Mouse (Mus musculus): ENCODE data around the gene Rab11a. TPM values are rescaled to one million over a fixed set of nuclear protein-coding genes. Genes with fewer than 3 reads are reported as not detected.
A peak's percentile ranks its signal among the peaks of the same experiment; 100 is the strongest.

Gene Rab11a
- polyA plus RNA-seq, 1 experiment from 2014 or later = 292 TPM

DNA sequence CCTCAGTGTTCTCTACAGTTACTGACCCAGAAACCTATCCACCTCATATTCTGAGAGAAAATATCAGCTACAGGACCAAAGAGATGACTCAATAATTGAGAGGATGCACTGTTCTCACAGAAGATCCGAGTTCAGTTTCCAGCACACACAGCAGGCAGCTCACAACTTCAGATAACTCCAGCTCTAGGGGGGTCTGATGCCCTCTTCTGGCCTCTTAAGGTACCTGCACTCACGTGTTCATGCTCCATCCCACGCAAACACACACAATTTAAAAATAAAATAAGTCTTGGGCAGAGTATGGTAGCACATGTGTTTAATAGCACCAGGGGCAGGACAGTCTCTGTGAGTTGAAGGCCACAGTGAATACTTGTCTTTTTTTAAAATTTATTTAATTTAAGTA, 28.6 kb upstream of the Rab11a start:
- no peaks in the 10 kb centered on the region for H3K36me3 ChIP-seq (ENCODE audit: control insufficient read depth, insufficient read depth, low read length)
- no peaks in the 10 kb centered on the region for H3K27me3 ChIP-seq (ENCODE audit: control insufficient read depth, insufficient read depth, low read length)
- H3K27ac ChIP-seq (ENCODE audit: low read depth, low read length) = no peak overlapping the region
- no peak overlapping the region for H3K9ac ChIP-seq (ENCODE audit: low read length)
- no peaks in the 10 kb centered on the region for H3K9me3 ChIP-seq (ENCODE audit: control insufficient read depth, low read length)
- 89% methylated on average over 3 of the region's 3 CpGs for WGBS
- H3K4me1 ChIP-seq (ENCODE audit: control insufficient read depth, insufficient read depth, low read length) = no peaks in the 10 kb centered on the region
- ATAC-seq (ENCODE audit: insufficient read depth, low FRiP score, low TSS enrichment) (no peak), DNase-seq (ENCODE audit: low spot score) (no peak)
- H3K4me2 ChIP-seq (ENCODE audit: low read depth) = no peak overlapping the region
- H3K4me3 ChIP-seq (ENCODE audit: low read depth, low read length) = no peak overlapping the region

- H3K4me1 ChIP-seq (ENCODE audit: control insufficient read depth, insufficient read depth, low read length) = no peaks in the 10 kb centered on the region
- H3K4me3 ChIP-seq (ENCODE audit: low read depth, low read length) = no peak overlapping the region
- H3K9ac ChIP-seq (ENCODE audit: low read length) = no peak overlapping the region
- H3K4me2 ChIP-seq (ENCODE audit: low read depth) = no peak overlapping the region
- DNase-seq (ENCODE audit: low spot score) (no peak), ATAC-seq (ENCODE audit: insufficient read depth, low FRiP score, low TSS enrichment) (no peak)
- no peak overlapping the region for H3K27ac ChIP-seq (ENCODE audit: low read depth, low read length)
- 91% methylated on average over 2 of the region's 2 CpGs for WGBS
- no peaks in the 10 kb centered on the region for H3K27me3 ChIP-seq (ENCODE audit: control insufficient read depth, insufficient read depth, low read length)
- H3K36me3 ChIP-seq (ENCODE audit: control insufficient read depth, insufficient read depth, low read length) = no peaks in the 10 kb centered on the region
- no peaks in the 10 kb centered on the region for H3K9me3 ChIP-seq (ENCODE audit: control insufficient read depth, low read length)
Measured at GRCm38 (mm10) chr9:64764824-64765223, 27.3 kb upstream of the Rab11a start.

DNA sequence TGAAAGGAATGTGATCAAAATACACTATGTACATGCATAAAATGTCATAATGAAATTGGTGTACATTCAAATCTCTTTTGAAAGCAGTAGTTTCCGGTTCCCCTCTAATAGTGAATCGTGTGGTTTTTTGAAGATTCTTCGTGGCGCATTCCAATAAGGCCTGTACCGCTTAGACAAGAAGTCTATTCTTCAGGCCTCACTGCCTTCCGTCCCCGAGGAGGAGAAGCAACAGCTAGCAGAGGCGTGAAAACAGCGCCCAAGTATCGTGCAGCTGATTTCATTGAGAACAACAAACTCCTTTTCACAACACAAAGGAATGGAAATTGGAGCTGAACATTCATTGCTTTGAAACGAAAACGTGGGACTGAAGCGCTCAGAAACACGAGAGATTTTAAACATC, 20.5 kb upstream of the Rab11a start:
- no peak for ATAC-seq (ENCODE audit: insufficient read depth, low FRiP score, low TSS enrichment)
- Histone ChIP-seq H3K4me1 (ENCODE audit: control insufficient read depth, insufficient read depth, low read length) (no peaks in the 10 kb centered on the region), H3K4me3 (ENCODE audit: low read depth, low read length) (no peak overlapping the region), H3K4me2 (ENCODE audit: low read depth) (no peak overlapping the region), H3K27me3 (ENCODE audit: control insufficient read depth, insufficient read depth, low read length) (no peaks in the 10 kb centered on the region), H3K36me3 (ENCODE audit: control insufficient read depth, insufficient read depth, low read length) (no peaks in the 10 kb centered on the region), H3K27ac (ENCODE audit: low read depth, low read length) (no peak overlapping the region), H3K9ac (ENCODE audit: low read length) (no peak overlapping the region), H3K9me3 (ENCODE audit: control insufficient read depth, low read length) (no peaks in the 10 kb centered on the region)
- WGBS = 86% methylated on average over 14 of the region's 14 CpGs
- DNase-seq (ENCODE audit: low spot score) = no peak

GRCm38 (mm10) chr9:64752575-64752974, 15.0 kb upstream of the Rab11a start:
- H3K4me3 ChIP-seq (ENCODE audit: low read depth, low read length) = no peak overlapping the region
- no peak for ATAC-seq (ENCODE audit: insufficient read depth, low FRiP score, low TSS enrichment)
- no peaks in the 10 kb centered on the region for H3K36me3 ChIP-seq (ENCODE audit: control insufficient read depth, insufficient read depth, low read length)
- H3K27me3 ChIP-seq (ENCODE audit: control insufficient read depth, insufficient read depth, low read length) = no peaks in the 10 kb centered on the region
- no peaks in the 10 kb centered on the region for H3K4me1 ChIP-seq (ENCODE audit: control insufficient read depth, insufficient read depth, low read length)
- no peak overlapping the region for H3K9ac ChIP-seq (ENCODE audit: low read length)
- no peak overlapping the region for H3K27ac ChIP-seq (ENCODE audit: low read depth, low read length)
- WGBS = 92% methylated on average over 5 of the region's 5 CpGs
- no peak overlapping the region for H3K4me2 ChIP-seq (ENCODE audit: low read depth)
- no peaks in the 10 kb centered on the region for H3K9me3 ChIP-seq (ENCODE audit: control insufficient read depth, low read length)
- DNase-seq (ENCODE audit: low spot score) = no peak

DNA sequence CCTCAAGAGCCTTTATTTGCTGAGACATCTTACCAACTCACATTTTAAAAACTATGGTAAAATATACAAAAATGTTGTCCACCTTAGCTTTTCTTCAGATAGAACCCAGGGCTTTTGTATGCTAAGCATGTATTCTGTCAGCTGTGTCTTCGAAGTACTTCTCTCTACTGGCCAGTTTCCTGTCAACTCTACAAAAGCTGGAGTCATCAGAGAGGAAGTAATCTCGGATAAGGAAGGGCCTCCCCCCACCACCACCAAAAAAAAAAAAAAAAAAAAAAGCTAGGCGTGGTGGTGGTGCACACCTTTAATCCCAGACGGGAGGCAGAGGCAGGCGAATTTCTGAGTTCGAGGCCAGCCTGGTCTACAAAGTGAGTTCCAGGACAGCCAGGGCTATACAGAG, 11.8 kb upstream of the Rab11a start:
- DNase-seq (ENCODE audit: low spot score) = no peak
- WGBS = 89% methylated on average over 6 of the region's 6 CpGs

GRCm38 (mm10) chr9:64747735-64748134, 10.2 kb upstream of the Rab11a start:
- no peaks in the 10 kb centered on the region for H3K4me1 ChIP-seq (ENCODE audit: control insufficient read depth, insufficient read depth, low read length)
- no peak overlapping the region for H3K27ac ChIP-seq (ENCODE audit: low read depth, low read length)
- DNase-seq (ENCODE audit: low spot score) (no peak), ATAC-seq (ENCODE audit: insufficient read depth, low FRiP score, low TSS enrichment) (no peak)
- H3K4me2 ChIP-seq (ENCODE audit: low read depth) = no peak overlapping the region
- H3K9ac ChIP-seq (ENCODE audit: low read length) = no peak overlapping the region
- no peaks in the 10 kb centered on the region for H3K36me3 ChIP-seq (ENCODE audit: control insufficient read depth, insufficient read depth, low read length)
- H3K27me3 ChIP-seq (ENCODE audit: control insufficient read depth, insufficient read depth, low read length) = no peaks in the 10 kb centered on the region
- WGBS = 86% methylated on average over 4 of the region's 4 CpGs
- no peak overlapping the region for H3K4me3 ChIP-seq (ENCODE audit: low read depth, low read length)
- H3K9me3 ChIP-seq (ENCODE audit: control insufficient read depth, low read length) = no peaks in the 10 kb centered on the region

More for the DNA sequence above, 11.8 kb upstream of the Rab11a start:
- Histone ChIP-seq H3K27ac (ENCODE audit: low read depth, low read length) (no peak overlapping the region), H3K9me3 (ENCODE audit: control insufficient read depth, low read length) (no peaks in the 10 kb centered on the region), H3K4me3 (ENCODE audit: low read depth, low read length) (no peak overlapping the region), H3K4me2 (ENCODE audit: low read depth) (no peak overlapping the region), H3K36me3 (ENCODE audit: control insufficient read depth, insufficient read depth, low read length) (no peaks in the 10 kb centered on the region), H3K27me3 (ENCODE audit: control insufficient read depth, insufficient read depth, low read length) (no peaks in the 10 kb centered on the region), H3K4me1 (ENCODE audit: control insufficient read depth, insufficient read depth, low read length) (no peaks in the 10 kb centered on the region), H3K9ac (ENCODE audit: low read length) (no peak overlapping the region)
- ATAC-seq (ENCODE audit: insufficient read depth, low FRiP score, low TSS enrichment) = no peak

GRCm38 (mm10) chr9:64742453-64742852, 4.9 kb upstream of the Rab11a start:
- Histone ChIP-seq H3K9ac (ENCODE audit: low read length) (no peak overlapping the region), H3K27me3 (ENCODE audit: control insufficient read depth, insufficient read depth, low read length) (no peaks in the 10 kb centered on the region), H3K4me2 (ENCODE audit: low read depth) (no peak overlapping the region), H3K4me1 (ENCODE audit: control insufficient read depth, insufficient read depth, low read length) (no peaks in the 10 kb centered on the region), H3K9me3 (ENCODE audit: control insufficient read depth, low read length) (no peaks in the 10 kb centered on the region), H3K27ac (ENCODE audit: low read depth, low read length) (no peak overlapping the region), H3K4me3 (ENCODE audit: low read depth, low read length) (no peak overlapping the region), H3K36me3 (ENCODE audit: control insufficient read depth, insufficient read depth, low read length) (no peaks in the 10 kb centered on the region)
- 79% methylated on average over 1 of the region's 1 CpGs for WGBS
- no peak for ATAC-seq (ENCODE audit: insufficient read depth, low FRiP score, low TSS enrichment)
- no peak for DNase-seq (ENCODE audit: low spot score)

DNA sequence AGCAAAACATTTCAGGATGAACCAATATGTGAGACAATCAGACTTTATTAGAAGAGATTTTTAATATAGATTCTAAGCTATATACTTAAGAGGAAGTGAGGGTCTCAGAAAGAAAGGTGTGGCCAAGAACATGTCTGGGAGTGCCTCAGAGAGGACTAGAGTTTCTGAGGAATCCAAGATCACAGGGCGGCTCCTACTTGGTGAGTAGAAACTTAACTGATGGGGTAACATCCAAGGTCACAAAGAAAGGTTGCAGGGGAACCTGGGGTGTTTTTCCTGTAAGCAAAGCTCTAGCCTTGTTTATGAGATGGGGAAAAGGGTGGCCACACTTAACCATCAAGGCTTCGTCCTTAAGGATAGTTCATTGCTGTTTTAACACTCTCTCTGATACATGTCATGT, 1.4 kb upstream of the Rab11a start:
- no peaks in the 10 kb centered on the region for H3K27me3 ChIP-seq (ENCODE audit: control insufficient read depth, insufficient read depth, low read length)
- H3K4me2 ChIP-seq (ENCODE audit: low read depth) = no peak overlapping the region
- DNase-seq (ENCODE audit: low spot score) (no peak), ATAC-seq (ENCODE audit: insufficient read depth, low FRiP score, low TSS enrichment) (no peak)
- WGBS = 85% methylated on average over 2 of the region's 2 CpGs
- H3K4me1 ChIP-seq (ENCODE audit: control insufficient read depth, insufficient read depth, low read length) = 0 out of 2 replicates have a peak, but pooled peaks cover 2% of the 10 kb centered on the region
- no peaks in the 10 kb centered on the region for H3K36me3 ChIP-seq (ENCODE audit: control insufficient read depth, insufficient read depth, low read length)
- no peak overlapping the region for H3K4me3 ChIP-seq (ENCODE audit: low read depth, low read length)
- no peak overlapping the region for H3K9ac ChIP-seq (ENCODE audit: low read length)
- no peak overlapping the region for H3K27ac ChIP-seq (ENCODE audit: low read depth, low read length)
- H3K9me3 ChIP-seq (ENCODE audit: control insufficient read depth, low read length) = no peaks in the 10 kb centered on the region

- Histone ChIP-seq H3K9me3 (ENCODE audit: control insufficient read depth, low read length) (no peaks in the 10 kb centered on the region), H3K4me1 (ENCODE audit: control insufficient read depth, insufficient read depth, low read length) (0 out of 2 replicates have a peak, but pooled peaks cover 2% of the 10 kb centered on the region), H3K27me3 (ENCODE audit: control insufficient read depth, insufficient read depth, low read length) (no peaks in the 10 kb centered on the region), H3K36me3 (ENCODE audit: control insufficient read depth, insufficient read depth, low read length) (no peaks in the 10 kb centered on the region), H3K4me3 (ENCODE audit: low read depth, low read length) (peak overlapping the region; percentile 98), H3K27ac (ENCODE audit: low read depth, low read length) (peak overlapping the region; percentile 84), H3K4me2 (ENCODE audit: low read depth) (peak overlapping the region; percentile 72), H3K9ac (ENCODE audit: low read length) (peak overlapping the region; percentile 91)
- ATAC-seq (ENCODE audit: insufficient read depth, low FRiP score, low TSS enrichment) (peak; percentile 81), DNase-seq (ENCODE audit: low spot score) (peak; percentile 62)
- WGBS = 0% methylated on average over 34 of the region's 35 CpGs
Measured at GRCm38 (mm10) chr9:64736639-64737405, 736 bp downstream of the Rab11a start.

All from neural tube, embryonic 11.5 days (tissue).